Mouse (Mus musculus) c-Kit-positive CD71-negative TER-119-negative erythroid progenitor cells, embryonic 14.5 days (primary cell): ENCODE results near the gene Crip2.

Experiments used
- DNase-seq: peaks from one replicate; pipeline ENCODE4 v3.0.0-alpha.2; 2013; ENCODE audit warnings: low read depth

Crip2 gene

DNA sequence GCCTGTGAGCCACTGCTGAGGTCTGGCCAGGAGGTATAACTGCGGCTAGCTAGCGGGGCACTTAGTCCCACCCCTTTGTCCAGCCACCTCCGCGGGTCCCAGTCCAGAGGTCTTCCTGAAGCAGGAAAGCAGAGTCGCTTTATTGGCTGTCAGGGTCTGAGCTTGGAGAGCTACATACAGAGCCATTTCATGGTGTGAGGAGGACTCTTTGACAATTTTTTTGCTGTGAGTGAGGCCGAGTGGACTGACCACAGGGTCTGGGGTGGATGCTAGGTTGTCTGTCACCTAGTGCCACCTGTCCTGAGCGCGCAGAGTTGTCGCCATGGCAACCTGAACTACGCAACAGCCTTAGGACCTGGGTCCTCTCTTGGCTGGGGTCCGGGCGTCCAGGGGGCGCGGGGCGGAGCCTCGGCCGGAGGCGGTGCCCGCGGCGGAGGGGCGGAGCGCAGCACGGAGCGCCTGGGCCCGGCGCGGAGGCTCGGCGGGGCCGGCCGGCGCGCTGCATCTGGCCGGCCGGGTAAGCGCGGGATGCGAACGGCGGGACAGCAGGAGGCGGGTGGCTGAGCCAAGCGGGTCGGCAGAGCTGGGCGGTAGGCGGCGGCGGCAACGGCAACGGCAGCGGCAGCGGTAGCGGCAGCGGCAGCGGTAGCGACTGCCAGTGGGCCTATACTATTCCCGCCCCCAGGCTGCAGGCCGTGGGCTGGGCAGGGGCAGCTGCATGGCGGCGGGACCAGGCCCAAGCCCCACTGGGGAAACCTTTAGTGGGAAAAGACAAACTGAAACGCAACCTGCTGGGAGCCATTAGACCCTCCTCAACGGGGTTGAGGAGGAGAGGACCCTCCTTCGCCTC is 45.6 kb downstream of the Crip2 start, which contains the start of gene Tmem121:
TSS of gene Tmem121 (plus strand) at position 489 of the 850 bp plus-strand sequence.
- no peak for DNase-seq

DNA sequence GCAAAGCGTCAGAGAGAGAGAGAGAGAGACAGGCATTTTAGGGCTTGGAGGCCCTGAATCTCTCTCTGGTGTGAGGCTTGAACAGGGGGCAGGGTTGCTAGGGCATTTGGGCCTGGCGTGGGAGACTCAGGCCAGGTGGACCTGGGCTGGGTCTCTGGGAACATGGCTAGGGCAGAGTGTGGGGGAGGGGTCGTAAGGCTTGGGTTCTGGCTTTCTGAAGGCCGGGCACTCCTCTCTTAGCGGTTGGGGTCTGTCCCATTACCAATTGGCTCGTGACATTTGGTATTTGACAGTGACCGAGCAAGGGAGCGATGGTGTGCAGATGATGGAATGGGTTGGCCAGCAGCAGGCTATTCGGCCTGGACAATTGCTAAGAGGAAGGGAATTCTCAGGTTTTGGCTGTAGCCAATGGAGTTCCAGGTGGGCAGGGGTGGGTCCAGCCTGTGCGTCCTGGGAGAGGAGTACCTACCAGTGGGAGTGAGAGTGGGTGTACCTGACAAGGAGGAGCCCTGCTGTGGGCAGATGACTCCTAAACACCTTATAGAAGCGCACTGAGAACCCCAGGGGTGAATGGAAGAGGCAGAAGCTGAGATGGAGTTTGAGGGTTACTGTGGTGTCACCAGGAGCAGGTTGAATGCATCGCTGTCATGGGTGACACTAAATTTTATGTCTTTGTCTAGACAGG is 46.4 kb downstream of the Crip2 start:
- DNase-seq, result no peak

DNA sequence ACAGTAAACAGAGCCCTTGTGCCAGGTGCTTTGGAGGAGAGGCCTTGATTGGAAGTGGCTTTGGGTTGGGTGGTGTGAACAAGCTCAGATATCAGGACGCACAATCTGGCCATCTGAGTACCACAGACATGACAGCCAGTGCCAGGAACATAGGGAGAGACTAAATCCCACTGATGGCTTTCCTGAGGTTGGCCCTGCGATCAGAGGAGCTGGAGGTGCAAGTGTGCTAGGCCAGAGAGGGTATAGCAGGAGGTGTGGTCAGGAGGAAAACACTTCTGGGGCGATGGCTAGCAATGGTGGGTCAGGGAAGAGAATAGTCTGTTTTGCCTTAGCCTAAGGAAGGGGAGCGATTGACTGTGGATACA is 47.0 kb downstream of the Crip2 start:
- no peak for DNase-seq

DNA sequence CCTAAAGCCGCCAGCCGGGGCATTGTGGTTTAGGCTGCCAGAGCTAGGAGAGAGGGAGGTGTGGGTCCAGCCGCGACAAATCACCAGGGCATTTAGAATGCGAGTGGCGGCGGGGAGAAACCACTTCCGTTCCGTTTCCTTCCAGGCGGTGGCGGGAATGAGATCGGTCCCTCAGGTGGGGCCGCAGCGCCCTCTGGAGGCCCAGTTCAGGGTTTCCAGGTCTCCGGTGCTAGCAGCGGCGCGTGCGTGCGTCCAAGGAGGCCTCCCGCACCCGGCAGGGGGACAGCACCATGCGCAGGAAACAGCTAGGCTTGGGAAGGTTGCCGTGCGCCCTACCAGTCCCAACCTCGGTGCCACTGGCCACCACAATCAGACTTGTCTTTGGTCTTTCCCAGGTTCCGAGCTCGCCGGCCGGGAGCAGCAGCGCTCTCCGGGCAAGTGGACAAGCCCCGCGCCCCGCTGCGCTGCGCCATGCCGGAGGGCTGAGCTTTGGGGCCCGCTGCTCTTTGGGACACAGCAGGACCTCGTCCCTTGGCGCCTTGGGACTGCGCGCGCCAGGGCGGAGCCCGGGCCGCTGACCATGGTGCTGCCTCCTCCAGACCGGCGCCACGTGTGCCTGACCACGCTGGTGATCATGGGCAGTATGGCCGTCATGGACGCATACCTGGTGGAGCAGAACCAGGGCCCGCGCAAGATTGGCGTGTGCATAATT is 47.7 kb downstream of the Crip2 start:
- peak; percentile 69 for DNase-seq

DNA sequence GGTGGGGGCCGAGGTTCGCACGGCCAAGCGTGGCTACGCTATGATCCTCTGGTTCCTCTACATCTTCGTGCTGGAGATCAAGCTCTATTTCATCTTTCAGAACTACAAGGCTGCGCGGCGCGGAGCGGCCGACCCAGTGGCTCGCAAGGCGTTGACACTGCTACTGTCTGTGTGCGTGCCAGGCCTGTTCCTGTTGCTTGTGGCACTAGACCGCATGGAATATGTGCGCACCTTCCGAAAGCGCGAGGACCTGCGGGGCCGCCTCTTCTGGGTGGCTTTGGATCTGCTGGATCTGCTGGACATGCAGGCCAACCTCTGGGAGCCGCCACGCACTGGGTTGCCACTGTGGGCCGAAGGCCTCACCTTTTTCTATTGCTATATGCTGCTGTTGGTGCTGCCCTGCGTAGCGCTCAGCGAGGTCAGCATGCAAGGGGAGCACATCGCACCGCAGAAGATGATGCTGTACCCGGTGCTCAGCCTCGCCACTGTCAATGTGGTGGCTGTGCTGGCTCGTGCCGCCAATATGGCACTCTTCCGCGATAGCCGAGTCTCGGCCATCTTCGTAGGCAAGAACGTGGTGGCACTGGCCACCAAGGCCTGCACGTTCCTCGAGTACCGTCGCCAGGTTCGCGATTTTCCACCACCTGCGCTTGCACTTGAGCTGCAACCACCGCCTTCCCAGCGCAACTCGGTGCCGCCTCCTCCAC is 48.5 kb downstream of the Crip2 start:
- no peak for DNase-seq

DNA sequence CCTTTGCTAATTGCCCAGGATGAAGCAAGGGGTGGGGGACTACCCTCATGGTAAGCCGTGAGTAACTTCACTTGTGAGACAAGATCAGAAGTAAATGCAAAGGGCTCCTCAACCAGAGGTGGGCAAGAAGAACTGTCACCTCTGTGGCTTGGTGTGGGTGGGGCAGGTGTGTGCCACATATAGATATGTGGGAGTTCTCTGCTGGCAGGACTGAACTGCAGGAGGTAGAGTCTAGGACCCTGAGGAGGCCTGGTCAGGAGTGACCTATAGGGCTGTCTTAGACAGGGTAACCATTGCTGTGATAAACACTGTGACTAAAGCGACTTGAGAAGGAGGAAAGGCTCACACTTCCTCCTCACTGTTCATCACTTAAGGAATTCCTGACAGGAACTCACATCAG is 53.4 kb downstream of the Crip2 start:
- no peak for DNase-seq
